Mouse (Mus musculus) liver, adult (tissue): ENCODE measurements around the gene Atp2c1.

Source experiments
- GATA4 ChIP-seq: IDR thresholded peaks from 2 replicates; pipeline ENCODE4 v1.6.1; 2014; ENCODE audit warnings: mild to moderate bottlenecking, low read length; ENCODE audit not compliant: insufficient replicate concordance

Gene Atp2c1

GRCm38 (mm10) chr9:105502389-105502788, 24.7 kb downstream of the Atp2c1 start:
- no peak for TF ChIP-seq GATA4

GRCm38 (mm10) chr9:105495316-105496174, 31.6 kb downstream of the Atp2c1 start:
- no peak; the same call in 1 of the 2 replicates for TF ChIP-seq GATA4

GRCm38 (mm10) chr9:105494553-105495315, 32.4 kb downstream of the Atp2c1 start:
- TF ChIP-seq GATA4 = no peak; the same call in 1 of the 2 replicates

- no peak for TF ChIP-seq GATA4
Observed at GRCm38 (mm10) chr9:105492744-105493143, 34.4 kb downstream of the Atp2c1 start.

- TF ChIP-seq GATA4 = no peak
Observed at GRCm38 (mm10) chr9:105488363-105488762, 38.8 kb downstream of the Atp2c1 start.

GRCm38 (mm10) chr9:105484338-105485084, 42.6 kb downstream of the Atp2c1 start:
- TF ChIP-seq GATA4 = no peak

- no peak for TF ChIP-seq GATA4
Observed at GRCm38 (mm10) chr9:105483880-105484279, 43.2 kb downstream of the Atp2c1 start.

GRCm38 (mm10) chr9:105482715-105483510, 44.2 kb downstream of the Atp2c1 start:
- TF ChIP-seq GATA4 = no peak

GRCm38 (mm10) chr9:105482070-105482469, 45.0 kb downstream of the Atp2c1 start:
- no peak for TF ChIP-seq GATA4

GRCm38 (mm10) chr9:105476134-105476533, 51.0 kb downstream of the Atp2c1 start:
- no peak for TF ChIP-seq GATA4

GRCm38 (mm10) chr9:105474910-105475309, 52.2 kb downstream of the Atp2c1 start:
- TF ChIP-seq GATA4 = no peak

GRCm38 (mm10) chr9:105467787-105468186, 59.3 kb downstream of the Atp2c1 start:
- no peak for TF ChIP-seq GATA4

GRCm38 (mm10) chr9:105461496-105461895, 65.6 kb downstream of the Atp2c1 start:
- TF ChIP-seq GATA4 = no peak

GRCm38 (mm10) chr9:105459032-105459431, 68.1 kb downstream of the Atp2c1 start:
- TF ChIP-seq GATA4 = no peak
